Mouse (Mus musculus) CD4-positive, CD25-positive, alpha-beta regulatory T cell, adult 2 months (primary cell): ENCODE results near the gene Gpc3.
A peak's percentile ranks its signal among the peaks of the same experiment; 100 is the strongest.

Source experiments
- DNase-seq: peaks from one replicate; pipeline ENCODE4 v3.0.0-alpha.2; 2012; ENCODE audit warnings: low read depth, low spot score

The Gpc3 gene

GRCm38 (mm10) chrX:52558526-52558925 lies 55.2 kb downstream of the Gpc3 start:
- DNase-seq = no peak

- no peak for DNase-seq
Observed at GRCm38 (mm10) chrX:52557489-52557888, 56.3 kb downstream of the Gpc3 start.

GRCm38 (mm10) chrX:52551296-52551695 lies 62.5 kb downstream of the Gpc3 start:
- no peak for DNase-seq

- no peak for DNase-seq
Observed at GRCm38 (mm10) chrX:52544623-52545022, 69.1 kb downstream of the Gpc3 start.

GRCm38 (mm10) chrX:52537282-52537681 lies 76.5 kb downstream of the Gpc3 start:
- DNase-seq = no peak

- DNase-seq = no peak
Observed at GRCm38 (mm10) chrX:52533766-52534165, 80.0 kb downstream of the Gpc3 start.

GRCm38 (mm10) chrX:52533098-52533497 lies 80.7 kb downstream of the Gpc3 start:
- DNase-seq = no peak

GRCm38 (mm10) chrX:52532124-52532523 lies 81.6 kb downstream of the Gpc3 start:
- no peak for DNase-seq

- no peak for DNase-seq
Observed at GRCm38 (mm10) chrX:52526086-52526485, 87.7 kb downstream of the Gpc3 start.

GRCm38 (mm10) chrX:52525132-52525531 lies 88.6 kb downstream of the Gpc3 start:
- DNase-seq = no peak

- DNase-seq = no peak
Observed at GRCm38 (mm10) chrX:52514553-52514952, 99.2 kb downstream of the Gpc3 start.

GRCm38 (mm10) chrX:52511151-52511550 lies 102.6 kb downstream of the Gpc3 start:
- DNase-seq = no peak

GRCm38 (mm10) chrX:52503857-52504256 lies 109.9 kb downstream of the Gpc3 start:
- no peak for DNase-seq

- no peak for DNase-seq
Observed at GRCm38 (mm10) chrX:52489461-52489860, 124.3 kb downstream of the Gpc3 start.

GRCm38 (mm10) chrX:52455074-52455588 lies 158.6 kb downstream of the Gpc3 start:
- no peak for DNase-seq

- DNase-seq = peak; percentile 57
Observed at GRCm38 (mm10) chrX:52453445-52454182, 160.1 kb downstream of the Gpc3 start.

- no peak for DNase-seq
Observed at GRCm38 (mm10) chrX:52449177-52449576, 164.6 kb downstream of the Gpc3 start.

- DNase-seq = no peak
Observed at GRCm38 (mm10) chrX:52448496-52448895, 165.3 kb downstream of the Gpc3 start.

- DNase-seq = no peak
Observed at GRCm38 (mm10) chrX:52446530-52446929, 167.2 kb downstream of the Gpc3 start.

GRCm38 (mm10) chrX:52444977-52445376 lies 168.8 kb downstream of the Gpc3 start:
- no peak for DNase-seq

GRCm38 (mm10) chrX:52441798-52442197 lies 172.0 kb downstream of the Gpc3 start:
- DNase-seq = peak; percentile 6

- no peak for DNase-seq
Observed at GRCm38 (mm10) chrX:52439421-52439820, 174.3 kb downstream of the Gpc3 start.

- DNase-seq = no peak
Observed at GRCm38 (mm10) chrX:52425605-52426004, 188.1 kb downstream of the Gpc3 start.

GRCm38 (mm10) chrX:52419850-52420249 lies 193.9 kb downstream of the Gpc3 start:
- DNase-seq = no peak
